ENCODE assay signal across 10 mouse cellular contexts in genomic region chr7:79831585-79831984, GRCm38 (mm10). TPM values are rescaled to one million over a fixed set of nuclear protein-coding genes. Genes with fewer than 3 reads are reported as not detected.
DNase-seq lines count a peak whose midpoint lies in the region; ATAC-seq and TF ChIP-seq lines count a peak whose summit lies in the region.
"Had no signal": no experiment of that assay in that cellular context is flagged by ENCODE, and none has a peak within 500 bp of the region (broad histone marks: within the 10 kb centered on the region; RNA-seq: fewer than 3 reads in every experiment).

No protein-coding gene starts in this region.

- no peak for ATAC-seq in limb, embryonic 14.5 days (ENCODE audit: low FRiP score, low read depth)
- no peak for ATAC-seq in heart, postnatal 0 days (ENCODE audit: insufficient read depth, low read depth)
- no peak for ATAC-seq in stomach, embryonic 15.5 days (ENCODE audit: insufficient read depth, low FRiP score, low read depth)

- H3K27ac ChIP-seq in limb, embryonic 14.5 days (replicated peaks; ENCODE audit: low read depth, low read length): no peak overlapping the region
- no peak overlapping the region for H3K27ac ChIP-seq in limb, embryonic 10.5 days
- H3K27ac ChIP-seq in heart, postnatal 0 days (ENCODE audit: low read depth): peak overlapping the region; percentile 13; the same call in 1 of the 2 replicates
- peak overlapping the region; percentile 27 for H3K27ac ChIP-seq in stomach, embryonic 15.5 days
- no peak overlapping the region for H3K27ac ChIP-seq in midbrain, embryonic 10.5 days (replicated peaks)

- no peak for TF ChIP-seq EP300 in heart, postnatal 0 days (IDR thresholded peaks at IDR 0.05; ENCODE audit: low read depth)

- no peaks in the 10 kb centered on the region for H3K27me3 ChIP-seq in limb, embryonic 14.5 days (ENCODE audit: control insufficient read depth, insufficient read depth, low read length)
- H3K27me3 ChIP-seq in limb, embryonic 10.5 days (ENCODE audit: low read depth, poor library complexity, severe bottlenecking): no peaks in the 10 kb centered on the region
- H3K27me3 ChIP-seq in heart, postnatal 0 days (ENCODE audit: control insufficient read depth, insufficient read depth, low read length): no peaks in the 10 kb centered on the region
- no peaks in the 10 kb centered on the region for H3K27me3 ChIP-seq in stomach, embryonic 15.5 days (replicated peaks)
- no peaks in the 10 kb centered on the region for H3K27me3 ChIP-seq in midbrain, embryonic 10.5 days (ENCODE audit: low read depth, poor library complexity, severe bottlenecking)

- no peaks in the 10 kb centered on the region for H3K9me3 ChIP-seq in limb, embryonic 14.5 days (ENCODE audit: control insufficient read depth, low read length)
- H3K9me3 ChIP-seq in limb, embryonic 10.5 days (replicated peaks): no peaks in the 10 kb centered on the region
- no peaks in the 10 kb centered on the region for H3K9me3 ChIP-seq in heart, postnatal 0 days (replicated peaks; ENCODE audit: control insufficient read depth, low read length)
- H3K9me3 ChIP-seq in stomach, embryonic 15.5 days: no peaks in the 10 kb centered on the region
- no peaks in the 10 kb centered on the region for H3K9me3 ChIP-seq in midbrain, embryonic 10.5 days (replicated peaks)

- peaks cover 34% of the 10 kb centered on the region for H3K36me3 ChIP-seq in limb, embryonic 14.5 days (ENCODE audit: control insufficient read depth, insufficient read depth, low read length)
- H3K36me3 ChIP-seq in limb, embryonic 10.5 days: peaks cover 18% of the 10 kb centered on the region
- no peaks in the 10 kb centered on the region for H3K36me3 ChIP-seq in heart, postnatal 0 days (replicated peaks; ENCODE audit: control insufficient read depth, insufficient read depth, low read length)
- no peaks in the 10 kb centered on the region for H3K36me3 ChIP-seq in stomach, embryonic 15.5 days
- no peaks in the 10 kb centered on the region for H3K36me3 ChIP-seq in midbrain, embryonic 10.5 days

- H3K4me3 ChIP-seq in limb, embryonic 14.5 days (replicated peaks; ENCODE audit: low read length): no peak overlapping the region
- H3K4me3 ChIP-seq in limb, embryonic 10.5 days: no peak overlapping the region
- no peak overlapping the region for H3K4me3 ChIP-seq in heart, postnatal 0 days (ENCODE audit: low read depth, low read length)
- H3K4me3 ChIP-seq in stomach, embryonic 15.5 days (replicated peaks): no peak overlapping the region
- H3K4me3 ChIP-seq in midbrain, embryonic 10.5 days: no peak overlapping the region

- no peak overlapping the region for H3K9ac ChIP-seq in limb, embryonic 14.5 days (ENCODE audit: low read depth, low read length, severe bottlenecking)
- H3K9ac ChIP-seq in heart, postnatal 0 days (replicated peaks; ENCODE audit: low read depth, low read length): no peak overlapping the region
- H3K9ac ChIP-seq in stomach, embryonic 15.5 days: no peak overlapping the region

- no peak overlapping the region for H3K4me2 ChIP-seq in limb, embryonic 14.5 days (replicated peaks; ENCODE audit: low read depth, low read length, severe bottlenecking)
- no peak overlapping the region for H3K4me2 ChIP-seq in heart, postnatal 0 days (ENCODE audit: low read depth, low read length)
- no peak overlapping the region for H3K4me2 ChIP-seq in stomach, embryonic 15.5 days

- no peaks in the 10 kb centered on the region for H3K4me1 ChIP-seq in limb, embryonic 14.5 days (ENCODE audit: control insufficient read depth, insufficient read depth, low read length)
- no peaks in the 10 kb centered on the region for H3K4me1 ChIP-seq in limb, embryonic 10.5 days
- H3K4me1 ChIP-seq in heart, postnatal 0 days (ENCODE audit: control insufficient read depth, insufficient read depth): no peaks in the 10 kb centered on the region
- H3K4me1 ChIP-seq in stomach, embryonic 15.5 days: no peaks in the 10 kb centered on the region
- no peaks in the 10 kb centered on the region for H3K4me1 ChIP-seq in midbrain, embryonic 10.5 days

- 69% methylated on average over 6 of the region's 6 CpGs for WGBS in limb, embryonic 14.5 days
- 80% methylated on average over 6 of the region's 6 CpGs for whole genome bisulfite sequencing in limb, embryonic 10.5 days
- 53% methylated on average over 6 of the region's 6 CpGs for WGBS in heart, postnatal 0 days
- WGBS in stomach, embryonic 15.5 days: 46% methylated on average over 6 of the region's 6 CpGs
- 88% methylated on average over 6 of the region's 6 CpGs for WGBS in midbrain, embryonic 10.5 days

- TF ChIP-seq CTCF in heart, postnatal 0 days (IDR thresholded peaks at IDR 0.05; ENCODE audit: low read depth): no peak

- TF ChIP-seq POLR2A in limb, embryonic 14.5 days (IDR thresholded peaks at IDR 0.05; ENCODE audit: borderline replicate concordance, extremely low read depth, insufficient read depth, insufficient read length): no peak

- peak; percentile 43 for DNase-seq in limb, embryonic 14.5 days (ENCODE audit: low spot score)
- DNase-seq in limb, embryonic 10.5 days (ENCODE audit: low spot score): no peak
- DNase-seq in heart, postnatal 0 days (ENCODE audit: low spot score): peak; percentile 30
- peak; percentile 38 to 58 for DNase-seq in kidney, postnatal 36 days
- DNase-seq in spleen, postnatal 14 days (ENCODE audit: low spot score in 2 of 2): no peak
- DNase-seq in midbrain, embryonic 10.5 days (ENCODE audit: low spot score): no peak
- DNase-seq in urinary bladder, postnatal 25 days (ENCODE audit: low spot score): no peak
- DNase-seq: cerebellum, adult 9-10 months had no signal

RNA-seq across cellular contexts. Expression of gene Mesp2, which starts 21.1 kb away (rescaled TPM):
- 0.67 and 1.00 TPM in 2 replicates for polyA plus RNA-seq in limb, embryonic 14.5 days (2012; rRNA removed)
- polyA plus RNA-seq in limb, embryonic 14.5 days (2014; fragmentation: Nextera tagmentation; extraction: Ambion mirVana): 0.50 and 0.65 TPM in 2 replicates
- 0.21 TPM in 1 of 2 replicates, not detected in the other for polyA plus RNA-seq in limb, embryonic 10.5 days (2016; fragmentation: Nextera tagmentation; extraction: Ambion mirVana)
- not detected in 2 replicates for total RNA-seq in heart, postnatal 0 days (2014; rRNA removed; ENCODE audit: low replicate concordance)
- polyA plus RNA-seq in heart, postnatal 0 days (2015; fragmentation: Nextera tagmentation; extraction: Ambion mirVana): 0.10 and 0.11 TPM in 2 replicates
- polyA plus RNA-seq in stomach, embryonic 15.5 days (2015; fragmentation: Nextera tagmentation; extraction: Ambion mirVana): 1.4 and 1.9 TPM in 2 replicates
- 0.53 and 0.61 TPM in 2 replicates for polyA plus RNA-seq in midbrain, embryonic 10.5 days (2016; fragmentation: Nextera tagmentation; extraction: Ambion mirVana)

RNA-seq across cellular contexts. Expression of gene Anpep, which starts 29.3 kb away (rescaled TPM):
- 39.5 and 39.8 TPM in 2 replicates for polyA plus RNA-seq in limb, embryonic 14.5 days (2012; rRNA removed)
- 26.6 and 31.3 TPM in 2 replicates for polyA plus RNA-seq in limb, embryonic 14.5 days (2014; fragmentation: Nextera tagmentation; extraction: Ambion mirVana)
- polyA plus RNA-seq in limb, embryonic 10.5 days (2016; fragmentation: Nextera tagmentation; extraction: Ambion mirVana): 8.1 and 9.7 TPM in 2 replicates
- total RNA-seq in heart, postnatal 0 days (2014; rRNA removed; ENCODE audit: low replicate concordance): 13.4 and 15.6 TPM in 2 replicates
- 6.9 and 8.3 TPM in 2 replicates for polyA plus RNA-seq in heart, postnatal 0 days (2015; fragmentation: Nextera tagmentation; extraction: Ambion mirVana)
- polyA plus RNA-seq in stomach, embryonic 15.5 days (2015; fragmentation: Nextera tagmentation; extraction: Ambion mirVana): 55.9 and 69.8 TPM in 2 replicates
- 3.9 and 5.5 TPM in 2 replicates for polyA plus RNA-seq in midbrain, embryonic 10.5 days (2016; fragmentation: Nextera tagmentation; extraction: Ambion mirVana)

RNA-seq across cellular contexts. Expression of gene Mesp1, which starts 38.0 kb away (rescaled TPM):
- 0.06 and 0.20 TPM in 2 replicates for polyA plus RNA-seq in limb, embryonic 14.5 days (2012; rRNA removed)
- polyA plus RNA-seq in limb, embryonic 14.5 days (2014; fragmentation: Nextera tagmentation; extraction: Ambion mirVana): 0.23 TPM in 1 of 2 replicates, not detected in the other
- polyA plus RNA-seq in limb, embryonic 10.5 days (2016; fragmentation: Nextera tagmentation; extraction: Ambion mirVana): not detected in 2 replicates
- not detected in 2 replicates for total RNA-seq in heart, postnatal 0 days (2014; rRNA removed; ENCODE audit: low replicate concordance)
- not detected in 2 replicates for polyA plus RNA-seq in heart, postnatal 0 days (2015; fragmentation: Nextera tagmentation; extraction: Ambion mirVana)
- 0.13 and 0.21 TPM in 2 replicates for polyA plus RNA-seq in stomach, embryonic 15.5 days (2015; fragmentation: Nextera tagmentation; extraction: Ambion mirVana)
- 0.12 TPM in 1 of 2 replicates, not detected in the other for polyA plus RNA-seq in midbrain, embryonic 10.5 days (2016; fragmentation: Nextera tagmentation; extraction: Ambion mirVana)
- polyA plus RNA-seq: liver, embryonic 16.5 days had no signal

Comparison
In these comparisons a context has a peak if more than half of its experiments do, and no peak if none do; other contexts are left out.
1. DNase-seq: peak in limb, embryonic 14.5 days (single experiment), heart, postnatal 0 days (single experiment) and kidney, postnatal 36 days (2 of 2); none in limb, embryonic 10.5 days (single experiment), spleen, postnatal 14 days (0 of 2), midbrain, embryonic 10.5 days (single experiment) and urinary bladder, postnatal 25 days (single experiment).
2. H3K27ac ChIP-seq: peak in heart, postnatal 0 days (single experiment) and stomach, embryonic 15.5 days (single experiment); none in limb, embryonic 14.5 days (single experiment), limb, embryonic 10.5 days (single experiment) and midbrain, embryonic 10.5 days (single experiment).